Mouse (Mus musculus): ENCODE measurements around the gene Plin3. TPM values are rescaled to one million over a fixed set of nuclear protein-coding genes. Genes with fewer than 3 reads are reported as not detected.

The Plin3 gene
- total and polyA plus RNA-seq, 2 experiments from 2014 or later = 9.6 to 12.4 TPM

GRCm38 (mm10) chr17:56241541-56242401 lies 50.9 kb downstream of the Plin3 start:
- Histone ChIP-seq H3K4me3 (ENCODE audit: low read depth, low read length) (peak overlapping the region; percentile 45), H3K36me3 (ENCODE audit: insufficient read depth, low read length) (no peaks in the 10 kb centered on the region), H3K4me2 (ENCODE audit: low read depth, low read length, poor library complexity, severe bottlenecking) (peak overlapping the region; percentile 44), H3K4me1 (ENCODE audit: insufficient read depth, low read length) (no peaks in the 10 kb centered on the region), H3K9ac (replicated peaks; ENCODE audit: low read length, poor library complexity, severe bottlenecking) (peak overlapping the region; percentile 61), H3K27me3 (ENCODE audit: insufficient read depth, low read length) (no peaks in the 10 kb centered on the region), H3K9me3 (ENCODE audit: low read length) (no peaks in the 10 kb centered on the region), H3K27ac (ENCODE audit: low read depth, low read length) (peak overlapping the region; percentile 40)
- TF ChIP-seq CTCF (IDR thresholded peaks at IDR 0.05) = peak; percentile 44
- peak; percentile 91 for ATAC-seq (ENCODE audit: low FRiP score)
- peak; percentile 90 for DNase-seq (ENCODE audit: low spot score)
- under 1% methylated on average over 33 of the region's 33 CpGs for WGBS

GRCm38 (mm10) chr17:56233818-56234469 lies 58.7 kb downstream of the Plin3 start:
- Histone ChIP-seq H3K27me3 (ENCODE audit: insufficient read depth, low read length) (no peaks in the 10 kb centered on the region; the same call in 1 of the 2 replicates), H3K27ac (ENCODE audit: low read depth, low read length) (no peak overlapping the region), H3K4me1 (ENCODE audit: insufficient read depth, low read length) (peaks cover 6% of the 10 kb centered on the region; the same call in 1 of the 2 replicates), H3K9me3 (ENCODE audit: low read length) (no peaks in the 10 kb centered on the region), H3K4me2 (ENCODE audit: low read depth, low read length, poor library complexity, severe bottlenecking) (peak overlapping the region; percentile 43), H3K36me3 (ENCODE audit: insufficient read depth, low read length) (no peaks in the 10 kb centered on the region), H3K4me3 (ENCODE audit: low read depth, low read length) (peak overlapping the region; percentile 16), H3K9ac (replicated peaks; ENCODE audit: low read length, poor library complexity, severe bottlenecking) (no peak overlapping the region)
- WGBS = 2% methylated on average over 14 of the region's 14 CpGs
- ATAC-seq (ENCODE audit: low FRiP score) (peak; percentile 93), DNase-seq (ENCODE audit: low spot score) (peak; percentile 95)
- TF ChIP-seq CTCF (IDR thresholded peaks at IDR 0.05) = no peak

GRCm38 (mm10) chr17:56233389-56233788 lies 59.3 kb downstream of the Plin3 start:
- Histone ChIP-seq H3K27ac (ENCODE audit: low read depth, low read length) (0 out of 2 replicates have a peak overlapping the region, but pooled peaks have one; percentile 27), H3K36me3 (ENCODE audit: insufficient read depth, low read length) (no peaks in the 10 kb centered on the region), H3K4me1 (ENCODE audit: insufficient read depth, low read length) (peaks cover 6% of the 10 kb centered on the region; the same call in 1 of the 2 replicates), H3K9me3 (ENCODE audit: low read length) (no peaks in the 10 kb centered on the region), H3K4me2 (ENCODE audit: low read depth, low read length, poor library complexity, severe bottlenecking) (peak overlapping the region; percentile 43), H3K27me3 (ENCODE audit: insufficient read depth, low read length) (no peaks in the 10 kb centered on the region; the same call in 1 of the 2 replicates), H3K9ac (replicated peaks; ENCODE audit: low read length, poor library complexity, severe bottlenecking) (no peak overlapping the region), H3K4me3 (ENCODE audit: low read depth, low read length) (peak overlapping the region; percentile 16; the same call in 1 of the 2 replicates)
- WGBS = 43% methylated on average over 8 of the region's 8 CpGs
- DNase-seq (ENCODE audit: low spot score) = no peak
- no peak for TF ChIP-seq CTCF (IDR thresholded peaks at IDR 0.05)
- ATAC-seq (ENCODE audit: low FRiP score) = 0 out of 2 replicates have a peak, but pooled peaks have one; percentile 6

- Histone ChIP-seq H3K4me3 (ENCODE audit: low read depth, low read length) (no peak overlapping the region), H3K27me3 (ENCODE audit: insufficient read depth, low read length) (no peaks in the 10 kb centered on the region; the same call in 1 of the 2 replicates), H3K9me3 (ENCODE audit: low read length) (no peaks in the 10 kb centered on the region), H3K36me3 (ENCODE audit: insufficient read depth, low read length) (no peaks in the 10 kb centered on the region), H3K9ac (replicated peaks; ENCODE audit: low read length, poor library complexity, severe bottlenecking) (no peak overlapping the region), H3K4me2 (ENCODE audit: low read depth, low read length, poor library complexity, severe bottlenecking) (no peak overlapping the region), H3K27ac (ENCODE audit: low read depth, low read length) (no peak overlapping the region), H3K4me1 (ENCODE audit: insufficient read depth, low read length) (peaks cover 6% of the 10 kb centered on the region; the same call in 1 of the 2 replicates)
- no peak for TF ChIP-seq CTCF (IDR thresholded peaks at IDR 0.05)
- no peak for ATAC-seq (ENCODE audit: low FRiP score)
- DNase-seq (ENCODE audit: low spot score) = no peak
- WGBS = 48% methylated on average over 10 of the region's 10 CpGs
Measured at GRCm38 (mm10) chr17:56229943-56230342, 62.7 kb downstream of the Plin3 start.

MicroRNAs encoded within 50 kb of the gene (microRNA counts, 519-probe panel; counts per million panel counts)
- 528 counts per million, percentile 58 among the panel's probes with 10 or more counts for microRNA mmu-miR-7b

Small RNAs within 50 kb of the gene (microRNA-seq; reads per million reads assigned to microRNA genes)
- gene Mir7b (ENCODE audit: borderline number of aligned reads) = 6,683 reads per million, percentile 91 among the genes with 10 or more reads in this experiment

Other genes with a start within 250 kb of the Plin3 start
- gene Ubxn6, start 217.8 kb downstream of the Plin3 start, total RNA-seq (2014; rRNA removed) = 76.9 and 123 TPM in 2 replicates
- gene Ubxn6, start 217.8 kb downstream of the Plin3 start, polyA plus RNA-seq (2015; fragmentation: Nextera tagmentation; extraction: Ambion mirVana) = 84.8 and 89.9 TPM in 2 replicates
- gene Hdgfl2, start 213.2 kb downstream of the Plin3 start, total RNA-seq (2014; rRNA removed) = 59.6 and 72.1 TPM in 2 replicates
- gene Hdgfl2, start 213.2 kb downstream of the Plin3 start, polyA plus RNA-seq (2015; fragmentation: Nextera tagmentation; extraction: Ambion mirVana) = 120 and 123 TPM in 2 replicates
- 0.42 and 0.55 TPM in 2 replicates for gene Plin4, start 183.1 kb downstream of the Plin3 start, total RNA-seq (2014; rRNA removed)
- gene Plin4, start 183.1 kb downstream of the Plin3 start, polyA plus RNA-seq (2015; fragmentation: Nextera tagmentation; extraction: Ambion mirVana) = 0.04 and 0.05 TPM in 2 replicates
- gene Plin5, start 175.3 kb downstream of the Plin3 start, total RNA-seq (2014; rRNA removed) = 4.3 and 4.5 TPM in 2 replicates
- 4.8 and 5.9 TPM in 2 replicates for gene Plin5, start 175.3 kb downstream of the Plin3 start, polyA plus RNA-seq (2015; fragmentation: Nextera tagmentation; extraction: Ambion mirVana)
- 0.47 and 0.49 TPM in 2 replicates for gene Lrg1, start 170.9 kb downstream of the Plin3 start, total RNA-seq (2014; rRNA removed)
- 0.43 and 0.66 TPM in 2 replicates for gene Lrg1, start 170.9 kb downstream of the Plin3 start, polyA plus RNA-seq (2015; fragmentation: Nextera tagmentation; extraction: Ambion mirVana)
- 90.5 and 106 TPM in 2 replicates for gene Sema6b, start 152.5 kb downstream of the Plin3 start, total RNA-seq (2014; rRNA removed)
- gene Sema6b, start 152.5 kb downstream of the Plin3 start, polyA plus RNA-seq (2015; fragmentation: Nextera tagmentation; extraction: Ambion mirVana) = 15.6 and 17.4 TPM in 2 replicates
- gene Tnfaip8l1, start 130.4 kb downstream of the Plin3 start, total RNA-seq (2014; rRNA removed) = 15.1 and 17.9 TPM in 2 replicates
- gene Tnfaip8l1, start 130.4 kb downstream of the Plin3 start, polyA plus RNA-seq (2015; fragmentation: Nextera tagmentation; extraction: Ambion mirVana) = 8.4 and 9.9 TPM in 2 replicates
- 41.7 and 49.3 TPM in 2 replicates for gene Mydgf, start 109.0 kb downstream of the Plin3 start, total RNA-seq (2014; rRNA removed)
- gene Mydgf, start 109.0 kb downstream of the Plin3 start, polyA plus RNA-seq (2015; fragmentation: Nextera tagmentation; extraction: Ambion mirVana) = 75.8 and 82.5 TPM in 2 replicates
- 24.6 and 29.7 TPM in 2 replicates for gene Dpp9, start 74.0 kb downstream of the Plin3 start, total RNA-seq (2014; rRNA removed)
- gene Dpp9, start 74.0 kb downstream of the Plin3 start, polyA plus RNA-seq (2015; fragmentation: Nextera tagmentation; extraction: Ambion mirVana) = 19.4 and 19.7 TPM in 2 replicates
- gene Fem1a, start 36.1 kb downstream of the Plin3 start, total RNA-seq (2014; rRNA removed) = 43.2 and 45.3 TPM in 2 replicates
- 13.8 and 14.2 TPM in 2 replicates for gene Fem1a, start 36.1 kb downstream of the Plin3 start, polyA plus RNA-seq (2015; fragmentation: Nextera tagmentation; extraction: Ambion mirVana)
- 3.1 and 3.7 TPM in 2 replicates for gene Ticam1, start 16.1 kb downstream of the Plin3 start, total RNA-seq (2014; rRNA removed)
- gene Ticam1, start 16.1 kb downstream of the Plin3 start, polyA plus RNA-seq (2015; fragmentation: Nextera tagmentation; extraction: Ambion mirVana) = 0.91 and 1.1 TPM in 2 replicates
- not detected in 2 replicates for gene Arrdc5, start 7.4 kb upstream of the Plin3 start, total RNA-seq (2014; rRNA removed)
- gene Arrdc5, start 7.4 kb upstream of the Plin3 start, polyA plus RNA-seq (2015; fragmentation: Nextera tagmentation; extraction: Ambion mirVana) = not detected in 2 replicates
- 5.9 and 10.0 TPM in 2 replicates for gene Uhrf1, start 10.4 kb upstream of the Plin3 start, total RNA-seq (2014; rRNA removed)
- 4.7 and 4.9 TPM in 2 replicates for gene Uhrf1, start 10.4 kb upstream of the Plin3 start, polyA plus RNA-seq (2015; fragmentation: Nextera tagmentation; extraction: Ambion mirVana)
- 123 and 140 TPM in 2 replicates for gene Kdm4b, start 33.2 kb upstream of the Plin3 start, total RNA-seq (2014; rRNA removed)
- 45.6 and 48.0 TPM in 2 replicates for gene Kdm4b, start 33.2 kb upstream of the Plin3 start, polyA plus RNA-seq (2015; fragmentation: Nextera tagmentation; extraction: Ambion mirVana)
- 716 and 795 TPM in 2 replicates for gene Ptprs, start 183.6 kb upstream of the Plin3 start, total RNA-seq (2014; rRNA removed)
- 208 and 225 TPM in 2 replicates for gene Ptprs, start 183.6 kb upstream of the Plin3 start, polyA plus RNA-seq (2015; fragmentation: Nextera tagmentation; extraction: Ambion mirVana)
- gene Znrf4, start 219.6 kb upstream of the Plin3 start, total RNA-seq (2014; rRNA removed) = not detected in 2 replicates
- not detected in 2 replicates for gene Znrf4, start 219.6 kb upstream of the Plin3 start, polyA plus RNA-seq (2015; fragmentation: Nextera tagmentation; extraction: Ambion mirVana)